Mouse (Mus musculus) ES-E14 (cell line): ENCODE measurements around the gene Ttll8.

ENCODE experiments used
- MAFK ChIP-seq: IDR thresholded peaks from 2 replicates; pipeline ENCODE4 v1.6.1; 2014; ENCODE audit warnings: mild to moderate bottlenecking, low read depth, low read length, inconsistent platforms; ENCODE audit not compliant: insufficient read depth
- ZNF384 ChIP-seq: IDR thresholded peaks from 2 replicates; pipeline ENCODE4 v1.6.1; 2012; ENCODE audit warnings: low read depth, low read length, inconsistent platforms

DNA sequence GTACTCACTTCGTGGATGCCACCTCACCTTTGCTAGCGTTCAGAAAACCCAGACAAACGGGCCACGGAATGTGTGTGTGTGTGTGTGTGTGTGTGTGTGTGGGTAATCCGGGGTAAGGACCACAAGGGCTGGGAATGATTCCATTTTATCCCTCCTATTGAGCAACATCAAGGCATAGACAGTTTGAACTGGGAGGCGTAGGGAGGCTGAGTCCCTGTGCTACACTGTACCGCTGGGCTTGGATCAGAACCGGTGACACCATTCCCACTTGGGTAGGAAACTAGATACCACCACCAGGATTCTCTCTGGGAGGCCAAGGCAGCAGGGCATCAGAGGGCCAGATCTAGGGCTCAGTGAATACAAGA, 62.6 kb downstream of the Ttll8 start:
- TF ChIP-seq MAFK (no peak), ZNF384 (no peak)
